Mouse (Mus musculus) liver, embryonic 11.5 days (tissue): ENCODE data around the gene Gm42674. TPM values are rescaled to one million over a fixed set of nuclear protein-coding genes. Genes with fewer than 3 reads are reported as not detected.

Experiments
- ATAC-seq: fragments of 200-750 bp; cut with Nextera tagmentation; replicated peaks from 2 replicates; pipeline ENCODE4 v1.8.0; 2017; ENCODE audit warnings: moderate number of reproducible peaks, mild to moderate bottlenecking, moderate TSS enrichment, moderate library complexity; ENCODE audit not compliant: low FRiP score
- DNase-seq: peaks from one replicate; pipeline ENCODE4 v3.0.0-alpha.2; 2017; ENCODE audit warnings: low spot score
- H3K27ac ChIP-seq: fragments of 300-500 bp; sonication (generic); 2 replicates; pipeline ENCODE4 v1.5.1; 2014; ENCODE audit warnings: mild to moderate bottlenecking, low read depth, low read length, control low read depth
- H3K27me3 ChIP-seq: fragments of 300-500 bp; sonication (generic); replicated peaks from 2 replicates; pipeline ENCODE4 v1.6.1; 2014; ENCODE audit warnings: low read length, mixed read lengths; ENCODE audit not compliant: control insufficient read depth, insufficient read depth
- H3K36me3 ChIP-seq: fragments of 300-500 bp; sonication (generic); 2 replicates; pipeline ENCODE4 v1.6.1; 2014; ENCODE audit warnings: mild to moderate bottlenecking, low read length, moderate library complexity, mixed read lengths; ENCODE audit not compliant: control insufficient read depth, insufficient read depth
- H3K4me1 ChIP-seq: fragments of 300-500 bp; sonication (generic); replicated peaks from 2 replicates; pipeline ENCODE4 v1.6.1; 2014; ENCODE audit warnings: low read length, mixed read lengths; ENCODE audit not compliant: control insufficient read depth, insufficient read depth
- H3K4me2 ChIP-seq: fragments of 300-500 bp; sonication (generic); 2 replicates; pipeline ENCODE4 v1.6.1; 2014; ENCODE audit warnings: mild to moderate bottlenecking, control low read depth, moderate library complexity
- H3K4me3 ChIP-seq: fragments of 300-500 bp; sonication (generic); 2 replicates; pipeline ENCODE4 v1.5.1; 2014; ENCODE audit warnings: low read depth, low read length, control low read depth
- H3K9ac ChIP-seq: fragments of 300-500 bp; sonication (generic); 2 replicates; pipeline ENCODE4 v1.6.1; 2014; ENCODE audit warnings: low read depth, low read length, control low read depth
- H3K9me3 ChIP-seq: fragments of 300-500 bp; sonication (generic); 2 replicates; pipeline ENCODE4 v1.6.1; 2016; ENCODE audit warnings: low read length, inconsistent platforms, mixed read lengths; ENCODE audit not compliant: control insufficient read depth
- WGBS: fragments of 180-500 bp; shearing (Covaris S2); extraction: QIAGEN DNeasy Blood & Tissue Kit; methylation state at CpG from one replicate; pipeline ENCODE4 v1.1.7; 2014; 5-methylcytosine and 5-hydroxymethylcytosine counted together
- polyA plus RNA-seq: library from polyadenylated mRNA; unstranded; fragments of >200 nt; fragmentation: Nextera tagmentation; extraction: Ambion mirVana; gene quantifications from 2 replicates; pipeline ENCODE4 v1.2.1, GENCODE M21; 2014

Gene Gm42674
- polyA plus RNA-seq, 1 experiment from 2014 or later: not detected

DNA sequence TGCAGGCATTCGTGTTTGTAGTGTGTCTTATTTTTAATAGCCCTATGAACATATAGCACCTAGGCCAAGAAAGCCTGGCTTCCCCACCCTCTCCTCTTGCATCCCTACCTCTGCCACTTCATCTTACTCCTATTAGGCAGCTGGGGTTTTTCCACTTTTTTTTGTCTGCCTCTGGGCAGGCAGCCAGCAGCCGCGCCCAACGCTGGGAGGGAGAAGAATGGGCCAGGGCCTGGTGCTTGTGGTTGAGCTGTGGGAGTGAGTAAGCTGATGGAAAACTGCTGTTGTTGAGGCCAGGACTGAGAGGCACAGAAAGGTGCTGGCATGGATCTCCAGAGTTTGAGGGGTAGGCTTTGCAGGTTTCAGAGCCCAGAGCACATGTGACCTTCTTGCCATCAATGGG, 2.7 kb downstream of the Gm42674 start:
- WGBS: 73% methylated on average over 4 of the region's 4 CpGs
- Histone ChIP-seq H3K27me3 (no peaks in the 10 kb centered on the region), H3K9me3 (no peaks in the 10 kb centered on the region), H3K36me3 (no peaks in the 10 kb centered on the region), H3K4me2 (no peak overlapping the region), H3K27ac (no peak overlapping the region), H3K4me3 (no peak overlapping the region), H3K9ac (no peak overlapping the region), H3K4me1 (no peaks in the 10 kb centered on the region)
- DNase-seq (no peak), ATAC-seq (no peak)

DNA sequence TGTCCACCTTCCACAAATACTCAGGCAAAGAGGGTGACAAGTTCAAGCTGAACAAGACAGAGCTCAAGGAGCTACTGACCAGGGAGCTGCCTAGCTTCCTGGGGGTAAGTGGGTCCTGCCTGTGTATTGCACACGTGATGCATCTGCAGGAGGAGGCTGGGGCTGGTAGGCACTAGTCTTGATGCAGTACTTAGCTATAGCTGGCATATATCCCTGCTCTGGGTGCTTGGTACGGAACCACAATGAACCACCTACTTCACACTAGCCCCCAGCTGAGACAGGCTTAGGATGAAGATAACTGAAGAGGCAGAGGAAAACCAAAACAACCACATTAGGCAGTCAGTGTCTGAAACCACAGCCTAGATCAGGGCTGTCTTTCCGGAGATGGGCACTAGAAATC, 3.3 kb downstream of the Gm42674 start:
- no peaks in the 10 kb centered on the region for H3K9me3 ChIP-seq
- no peak overlapping the region for H3K9ac ChIP-seq
- WGBS: 44% methylated on average over 3 of the region's 3 CpGs
- no peaks in the 10 kb centered on the region for H3K27me3 ChIP-seq
- H3K4me1 ChIP-seq: no peaks in the 10 kb centered on the region
- no peak for ATAC-seq
- DNase-seq: no peak
- H3K27ac ChIP-seq: no peak overlapping the region
- no peak overlapping the region for H3K4me2 ChIP-seq
- H3K36me3 ChIP-seq: no peaks in the 10 kb centered on the region
- H3K4me3 ChIP-seq: no peak overlapping the region

DNA sequence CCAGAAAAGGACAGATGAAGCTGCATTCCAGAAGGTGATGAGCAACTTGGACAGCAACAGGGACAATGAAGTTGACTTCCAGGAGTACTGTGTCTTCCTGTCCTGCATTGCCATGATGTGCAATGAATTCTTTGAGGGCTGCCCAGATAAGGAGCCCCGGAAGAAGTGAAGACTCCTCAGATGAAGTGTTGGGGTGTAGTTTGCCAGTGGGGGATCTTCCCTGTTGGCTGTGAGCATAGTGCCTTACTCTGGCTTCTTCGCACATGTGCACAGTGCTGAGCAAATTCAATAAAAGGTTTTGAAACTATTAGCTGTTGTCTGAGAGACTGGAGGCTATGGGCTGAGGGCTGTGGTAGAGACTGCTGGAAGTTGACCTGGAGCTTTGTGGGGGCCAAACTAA, 4.0 kb downstream of the Gm42674 start:
- no peak overlapping the region for H3K27ac ChIP-seq
- 74% methylated on average over 2 of the region's 2 CpGs for WGBS

DNA sequence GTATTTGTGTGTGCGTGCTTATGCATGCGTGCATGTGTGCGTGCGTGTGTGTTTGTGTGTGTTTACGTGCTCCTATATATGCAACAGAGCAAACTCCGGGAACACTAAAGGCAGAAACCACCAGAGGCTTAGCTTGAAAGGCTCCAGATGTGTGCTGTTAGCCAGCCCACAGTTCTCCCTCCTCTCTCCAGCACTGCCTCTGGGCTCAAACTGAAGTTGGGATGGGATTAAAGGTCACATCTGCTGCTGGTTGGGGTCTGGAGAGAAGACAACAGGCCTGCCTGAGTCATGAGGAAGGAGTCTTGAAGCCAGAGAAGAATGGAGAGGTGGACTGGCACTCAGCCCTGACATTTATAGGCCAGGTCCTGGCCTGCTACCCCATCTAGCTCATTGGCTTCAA, 4.5 kb downstream of the Gm42674 start:
- 84% methylated on average over 6 of the region's 6 CpGs for WGBS
- DNase-seq: no peak

More for the DNA sequence above, 4.0 kb downstream of the Gm42674 start:
- no peak overlapping the region for H3K4me3 ChIP-seq
- no peak overlapping the region for H3K9ac ChIP-seq
- no peak overlapping the region for H3K4me2 ChIP-seq
- no peaks in the 10 kb centered on the region for H3K36me3 ChIP-seq
- H3K9me3 ChIP-seq: no peaks in the 10 kb centered on the region
- H3K27me3 ChIP-seq: no peaks in the 10 kb centered on the region
- DNase-seq: no peak
- no peaks in the 10 kb centered on the region for H3K4me1 ChIP-seq
- no peak for ATAC-seq

DNA sequence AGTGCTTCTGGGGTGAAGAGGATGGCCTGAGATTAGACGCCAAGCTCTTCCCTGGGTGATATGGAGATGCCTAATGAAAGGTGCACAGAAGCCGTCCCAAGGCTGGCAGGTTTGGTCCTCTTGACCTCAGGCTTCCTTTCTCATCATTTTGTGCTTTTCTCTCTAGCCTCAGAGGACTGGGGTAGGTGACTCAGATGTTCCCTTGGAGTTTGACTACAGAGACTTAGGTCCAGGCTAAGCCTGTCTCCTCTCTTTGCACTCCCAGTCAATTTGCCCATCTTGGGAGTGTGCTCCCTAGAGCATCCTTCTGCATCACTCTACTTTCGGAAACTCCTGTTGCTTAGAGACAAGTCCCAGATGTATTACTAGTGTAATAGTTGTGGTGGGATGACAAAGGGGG, 5.7 kb downstream of the Gm42674 start:
- no peaks in the 10 kb centered on the region for H3K36me3 ChIP-seq
- H3K4me1 ChIP-seq: no peaks in the 10 kb centered on the region
- H3K27me3 ChIP-seq: no peaks in the 10 kb centered on the region
- no peak overlapping the region for H3K4me2 ChIP-seq
- no peaks in the 10 kb centered on the region for H3K9me3 ChIP-seq
- no peak for ATAC-seq
- H3K9ac ChIP-seq: no peak overlapping the region
- no peak for DNase-seq
- H3K27ac ChIP-seq: no peak overlapping the region
- no peak overlapping the region for H3K4me3 ChIP-seq
- 86% methylated on average over 3 of the region's 3 CpGs for WGBS

More for the DNA sequence above, 4.5 kb downstream of the Gm42674 start:
- no peaks in the 10 kb centered on the region for H3K9me3 ChIP-seq
- no peaks in the 10 kb centered on the region for H3K27me3 ChIP-seq
- H3K36me3 ChIP-seq: no peaks in the 10 kb centered on the region
- H3K9ac ChIP-seq: no peak overlapping the region
- no peak overlapping the region for H3K4me2 ChIP-seq
- H3K4me3 ChIP-seq: no peak overlapping the region
- no peak for ATAC-seq
- H3K27ac ChIP-seq: no peak overlapping the region
- H3K4me1 ChIP-seq: no peaks in the 10 kb centered on the region

DNA sequence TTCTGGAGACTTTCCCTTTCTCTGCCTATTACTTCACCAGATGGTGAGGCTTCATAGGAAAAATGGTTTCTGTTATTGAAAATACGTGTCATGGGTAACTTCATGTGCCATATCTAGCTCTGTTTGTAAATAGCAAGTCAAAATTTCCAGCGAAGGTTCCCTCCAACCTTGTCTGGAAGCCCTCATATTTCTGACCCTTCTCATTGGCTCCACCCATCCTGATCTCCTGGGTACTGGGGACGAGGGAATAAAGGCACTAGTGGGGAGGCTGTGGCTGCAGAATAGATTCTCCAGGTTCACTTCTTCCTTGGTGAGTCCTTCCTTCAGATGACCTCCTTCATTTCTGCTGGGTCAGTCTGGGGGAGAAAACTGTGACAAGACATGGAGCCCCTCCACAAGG, 6.5 kb downstream of the Gm42674 start, which contains the start of gene S100a5:
Gene S100a5 (plus strand): TSS at position 301 of the 400 bp plus-strand sequence.
- Histone ChIP-seq H3K9ac (no peak within 1 kb of the TSS), H3K9me3 (no peaks in the 10 kb centered on the region), H3K36me3 (no peaks in the 10 kb centered on the region), H3K27ac (no peak within 1 kb of the TSS), H3K4me2 (no peak within 1 kb of the TSS), H3K4me1 (0 out of 2 replicates have a peak, but pooled peaks cover 3% of the 10 kb centered on the region), H3K4me3 (no peak within 1 kb of the TSS), H3K27me3 (no peaks in the 10 kb centered on the region)
- no peak for DNase-seq
- 52% methylated on average over 3 of the region's 3 CpGs for WGBS
- ATAC-seq: no peak

DNA sequence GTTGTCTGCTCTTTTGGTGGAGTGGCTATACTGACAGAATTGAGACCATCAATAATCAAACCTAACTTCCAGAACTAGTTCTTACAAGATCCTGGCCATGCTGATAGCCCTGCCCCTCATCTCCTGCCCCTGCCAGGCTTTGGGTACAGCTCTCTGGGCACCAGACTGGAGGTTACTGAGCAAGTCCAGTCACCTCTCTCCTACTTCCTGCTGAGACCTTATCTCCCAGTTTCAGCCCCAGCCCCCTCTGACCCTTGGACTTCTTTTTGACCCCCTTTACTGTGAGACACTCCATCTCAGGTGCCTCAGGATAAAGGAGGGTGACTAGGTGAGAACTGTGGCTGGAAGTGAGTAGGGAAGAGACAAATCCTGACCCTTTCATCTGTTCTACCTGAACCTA, 7.4 kb downstream of the Gm42674 start:
- H3K9ac ChIP-seq: no peak overlapping the region
- H3K4me1 ChIP-seq: 0 out of 2 replicates have a peak, but pooled peaks cover 3% of the 10 kb centered on the region
- no peak overlapping the region for H3K27ac ChIP-seq
- no peaks in the 10 kb centered on the region for H3K36me3 ChIP-seq
- no peak for ATAC-seq
- no peak overlapping the region for H3K4me2 ChIP-seq
- H3K9me3 ChIP-seq: no peaks in the 10 kb centered on the region
- no peak overlapping the region for H3K4me3 ChIP-seq
- DNase-seq: no peak
- no peaks in the 10 kb centered on the region for H3K27me3 ChIP-seq

DNA sequence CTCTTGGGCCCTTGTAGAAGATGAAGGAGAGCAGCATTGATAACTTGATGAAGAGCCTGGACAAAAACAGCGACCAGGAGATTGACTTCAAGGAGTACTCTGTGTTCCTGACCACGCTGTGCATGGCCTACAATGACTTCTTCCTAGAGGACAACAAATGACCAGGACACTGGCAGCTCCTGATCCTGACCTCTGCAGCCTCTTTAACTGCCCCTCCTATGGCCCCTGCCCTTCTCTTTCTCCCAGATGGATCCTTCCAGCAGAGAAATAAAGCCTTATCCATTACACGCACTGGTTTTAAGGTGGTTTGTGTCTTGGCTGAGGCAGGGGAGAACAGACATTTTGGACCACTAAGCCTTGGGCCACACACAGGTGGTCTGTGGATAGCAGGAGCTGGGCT, 9.8 kb downstream of the Gm42674 start:
- no peaks in the 10 kb centered on the region for H3K27me3 ChIP-seq
- no peak for ATAC-seq

DNA sequence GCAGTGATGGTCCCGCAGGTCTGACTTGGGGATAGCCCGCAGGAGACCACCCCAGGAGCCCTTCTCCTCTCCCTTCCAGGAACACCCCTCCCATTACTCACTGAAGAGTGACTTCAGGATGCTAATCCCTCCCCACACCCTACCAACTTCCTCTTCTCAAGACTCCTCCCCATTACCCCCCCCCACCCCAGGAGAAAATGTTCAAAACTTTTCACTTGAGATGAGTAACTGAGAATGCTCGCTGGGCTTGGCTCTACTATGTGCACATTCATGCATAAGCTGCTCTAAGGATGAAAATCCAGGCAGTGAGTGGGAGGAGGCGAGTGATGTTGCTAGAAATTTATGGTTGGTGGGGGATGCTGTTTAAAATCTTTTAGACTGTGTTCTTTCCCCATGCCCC, 10.4 kb downstream of the Gm42674 start:
- no peak overlapping the region for H3K4me2 ChIP-seq
- no peak for ATAC-seq
- H3K36me3 ChIP-seq: no peaks in the 10 kb centered on the region
- WGBS: 42% methylated on average over 4 of the region's 4 CpGs
- no peak overlapping the region for H3K9ac ChIP-seq
- no peaks in the 10 kb centered on the region for H3K9me3 ChIP-seq
- H3K4me3 ChIP-seq: no peak overlapping the region
- H3K27me3 ChIP-seq: no peaks in the 10 kb centered on the region
- 0 out of 2 replicates have a peak, but pooled peaks cover 3% of the 10 kb centered on the region for H3K4me1 ChIP-seq
- H3K27ac ChIP-seq: no peak overlapping the region
- DNase-seq: no peak

More for the DNA sequence above, 9.8 kb downstream of the Gm42674 start:
- 82% methylated on average over 3 of the region's 3 CpGs for WGBS
- no peak overlapping the region for H3K4me3 ChIP-seq
- no peaks in the 10 kb centered on the region for H3K9me3 ChIP-seq
- H3K9ac ChIP-seq: no peak overlapping the region
- H3K27ac ChIP-seq: no peak overlapping the region
- no peaks in the 10 kb centered on the region for H3K36me3 ChIP-seq
- 0 out of 2 replicates have a peak, but pooled peaks cover 3% of the 10 kb centered on the region for H3K4me1 ChIP-seq
- H3K4me2 ChIP-seq: no peak overlapping the region
- no peak for DNase-seq
